Mouse (Mus musculus): ENCODE data around the gene Sycn. TPM values are rescaled to one million over a fixed set of nuclear protein-coding genes. Genes with fewer than 3 reads are reported as not detected.
A peak's percentile ranks its signal among the peaks of the same experiment; 100 is the strongest.
"Not testable (repeated sequence)": the region's sequence is repeated elsewhere in the genome, so short reads cannot be mapped to it uniquely, and the experiment has no call there.

Gene Sycn
- total and polyA plus RNA-seq, 2 experiments from 2014 or later = not detected

DNA sequence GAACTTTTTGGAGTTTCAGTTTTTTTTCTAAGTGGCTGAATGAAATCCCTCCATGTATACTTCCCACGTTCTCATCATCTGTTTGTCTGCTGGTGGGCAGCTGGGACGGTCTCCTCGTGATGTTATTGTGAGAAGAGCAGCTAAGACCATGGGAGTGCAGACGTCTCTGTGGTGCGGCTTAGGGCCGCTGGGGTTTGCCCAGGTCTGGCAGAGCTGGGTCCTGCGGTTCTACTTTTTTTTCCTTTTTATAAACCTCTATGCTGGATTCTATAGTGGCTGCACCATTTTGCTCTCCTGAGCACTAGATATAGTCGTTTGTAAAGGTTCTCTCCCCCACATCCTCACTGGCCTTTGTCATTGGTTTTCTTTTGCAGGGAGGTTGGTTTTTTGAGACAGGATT is 29.2 kb upstream of the Sycn start:
- Histone ChIP-seq H3K27ac (ENCODE audit: low read depth, low read length) (no peak overlapping the region), H3K27me3 (ENCODE audit: insufficient read depth, low read length) (no peaks in the 10 kb centered on the region), H3K4me3 (ENCODE audit: low read depth, low read length) (no peak overlapping the region), H3K9me3 (ENCODE audit: low read length) (no peaks in the 10 kb centered on the region), H3K4me2 (ENCODE audit: low read depth) (no peak overlapping the region), H3K9ac (no peak overlapping the region), H3K4me1 (ENCODE audit: insufficient read depth) (no peaks in the 10 kb centered on the region), H3K36me3 (ENCODE audit: insufficient read depth) (no peaks in the 10 kb centered on the region)
- ATAC-seq (no peak), DNase-seq (no peak)
- WGBS = 71% methylated on average over 8 of the region's 8 CpGs
- no peak for TF ChIP-seq CTCF (IDR thresholded peaks at IDR 0.05; ENCODE audit: low read depth)

DNA sequence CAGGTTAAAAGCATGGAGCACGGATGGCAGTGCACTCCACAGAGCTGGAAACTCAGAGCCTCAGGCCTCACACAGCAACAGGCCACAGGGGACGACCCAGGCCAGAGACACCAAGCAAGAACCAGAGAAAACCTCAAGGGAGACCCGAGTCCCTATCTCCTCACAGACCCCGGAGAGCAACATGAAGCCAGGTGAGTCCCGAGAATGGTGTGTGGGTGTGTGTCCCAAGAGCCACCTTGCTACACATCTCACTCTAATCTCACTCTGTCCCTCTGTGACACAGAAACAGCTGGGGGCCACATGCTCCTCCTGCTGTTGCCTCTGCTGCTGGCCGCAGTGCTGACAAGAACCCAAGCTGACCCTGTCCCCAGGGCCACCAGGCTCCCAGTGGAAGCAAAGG is 18.1 kb upstream of the Sycn start, which contains the start of gene Ifnl3:
Gene Ifnl3, plus strand, starts transcription at position 301 of the 400 bp plus-strand sequence.
- ATAC-seq; H3K36me3 ChIP-seq (ENCODE audit: insufficient read depth); H3K4me1 ChIP-seq (ENCODE audit: insufficient read depth); H3K4me2 ChIP-seq (ENCODE audit: low read depth); H3K9ac ChIP-seq; H3K4me3 ChIP-seq (ENCODE audit: low read depth, low read length); H3K9me3 ChIP-seq (ENCODE audit: low read length); DNase-seq; H3K27ac ChIP-seq (ENCODE audit: low read depth, low read length); H3K27me3 ChIP-seq (ENCODE audit: insufficient read depth, low read length): not testable (repeated sequence)
- WGBS = 74% methylated on average over 5 of the region's 6 CpGs

DNA sequence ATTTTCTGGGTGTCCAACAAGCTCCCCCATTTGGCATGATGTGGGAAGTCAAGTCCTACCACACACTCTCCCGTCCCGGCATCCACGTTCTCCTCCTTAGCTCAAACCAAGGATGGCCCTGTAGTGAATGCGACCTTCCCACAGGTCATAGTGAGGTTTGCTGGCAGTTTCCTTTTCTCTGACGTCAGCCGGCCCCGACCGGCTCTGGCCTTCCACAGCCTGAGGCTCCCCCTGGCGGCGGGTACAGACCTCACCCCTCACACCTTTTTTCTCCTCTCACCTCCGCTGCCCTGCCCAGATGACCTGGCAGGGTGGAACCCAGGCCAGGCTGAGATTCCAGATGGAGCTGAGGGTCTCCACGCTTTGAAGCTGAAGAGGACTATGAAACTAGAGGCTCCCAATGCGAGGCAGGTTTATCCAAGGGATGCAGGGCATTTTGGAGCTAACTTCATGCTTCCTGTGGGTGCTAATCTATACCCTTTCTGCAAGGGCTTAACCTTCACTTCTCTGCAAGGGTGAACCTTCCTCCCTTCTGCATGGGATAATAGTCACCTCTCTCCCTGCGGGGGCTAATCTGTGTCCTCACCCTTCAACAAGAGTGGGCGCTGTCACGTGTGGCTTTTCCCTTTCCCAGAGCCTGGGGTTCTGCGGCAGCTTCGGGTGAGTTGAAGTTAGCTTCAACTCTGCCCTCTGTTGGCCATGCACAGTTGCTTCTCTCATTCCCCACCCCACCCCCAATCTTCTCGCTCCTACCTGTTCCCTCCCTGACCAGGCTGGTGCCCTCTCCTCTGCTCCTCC is 12.6 kb upstream of the Sycn start:
- Histone ChIP-seq H3K4me1 (ENCODE audit: insufficient read depth) (no peaks in the 10 kb centered on the region), H3K4me2 (ENCODE audit: low read depth) (no peak overlapping the region), H3K9me3 (ENCODE audit: low read length) (no peaks in the 10 kb centered on the region), H3K9ac (no peak overlapping the region), H3K27ac (ENCODE audit: low read depth, low read length) (no peak overlapping the region), H3K4me3 (ENCODE audit: low read depth, low read length) (no peak overlapping the region), H3K36me3 (ENCODE audit: insufficient read depth) (no peaks in the 10 kb centered on the region), H3K27me3 (ENCODE audit: insufficient read depth, low read length) (no peaks in the 10 kb centered on the region)
- peak; percentile 38 for DNase-seq
- WGBS = 8% methylated on average over 19 of the region's 19 CpGs
- no peak; the same call in 1 of the 2 replicates for ATAC-seq
- TF ChIP-seq CTCF (IDR thresholded peaks at IDR 0.05; ENCODE audit: low read depth) = peak; percentile 67

DNA sequence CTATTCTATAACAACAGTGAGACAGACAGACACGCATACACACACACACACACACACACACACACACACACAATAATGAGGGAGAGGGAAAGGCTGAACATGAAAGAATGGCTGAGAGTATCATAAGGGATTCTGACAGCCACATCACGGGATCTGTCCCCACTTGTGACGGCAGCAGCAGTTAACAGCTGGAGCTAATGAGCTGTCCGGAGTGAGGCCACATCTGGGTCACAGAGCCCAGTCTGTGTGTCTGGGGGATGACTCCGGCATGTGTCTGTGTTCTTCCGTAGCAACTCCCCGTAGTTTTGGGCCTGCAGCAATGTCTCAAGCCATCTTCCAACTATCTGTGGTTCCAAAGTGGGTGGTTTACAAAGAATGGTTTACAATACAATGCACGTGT is 8.7 kb upstream of the Sycn start:
- DNase-seq (no peak), ATAC-seq (no peak)
- H3K36me3 ChIP-seq (ENCODE audit: insufficient read depth) = no peaks in the 10 kb centered on the region
- H3K9me3 ChIP-seq (ENCODE audit: low read length) = no peaks in the 10 kb centered on the region
- H3K4me2 ChIP-seq (ENCODE audit: low read depth) = no peak overlapping the region
- H3K4me3 ChIP-seq (ENCODE audit: low read depth, low read length) = no peak overlapping the region
- WGBS = 81% methylated on average over 8 of the region's 8 CpGs
- no peak for TF ChIP-seq CTCF (IDR thresholded peaks at IDR 0.05; ENCODE audit: low read depth)
- H3K27me3 ChIP-seq (ENCODE audit: insufficient read depth, low read length) = no peaks in the 10 kb centered on the region
- no peaks in the 10 kb centered on the region for H3K4me1 ChIP-seq (ENCODE audit: insufficient read depth)
- no peak overlapping the region for H3K9ac ChIP-seq
- H3K27ac ChIP-seq (ENCODE audit: low read depth, low read length) = no peak overlapping the region

DNA sequence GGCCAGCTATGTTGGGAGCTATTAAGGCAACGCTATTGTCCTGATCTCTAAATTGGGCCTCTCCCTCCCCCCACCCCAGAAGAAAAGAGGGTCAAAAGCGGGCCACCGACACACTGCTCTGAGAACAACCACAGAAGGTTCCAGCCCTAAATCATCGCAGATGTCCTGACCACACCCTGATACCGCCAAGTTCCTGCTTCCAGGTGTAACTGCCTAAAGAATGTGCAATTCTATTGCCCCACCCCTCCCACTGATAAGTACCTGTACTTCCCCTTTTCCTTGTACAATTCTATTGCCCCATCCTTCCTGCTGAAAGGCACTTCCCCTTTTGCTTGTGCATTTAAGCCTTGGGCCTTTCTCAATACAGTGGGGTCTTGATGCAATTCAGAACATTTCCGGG is 1.8 kb upstream of the Sycn start:
- H3K9me3 ChIP-seq (ENCODE audit: low read length); H3K4me3 ChIP-seq (ENCODE audit: low read depth, low read length); H3K4me1 ChIP-seq (ENCODE audit: insufficient read depth); H3K9ac ChIP-seq; ATAC-seq; H3K4me2 ChIP-seq (ENCODE audit: low read depth); H3K27me3 ChIP-seq (ENCODE audit: insufficient read depth, low read length); DNase-seq; H3K36me3 ChIP-seq (ENCODE audit: insufficient read depth); H3K27ac ChIP-seq (ENCODE audit: low read depth, low read length): not testable (repeated sequence)
- WGBS = 96% methylated on average over 6 of the region's 6 CpGs

DNA sequence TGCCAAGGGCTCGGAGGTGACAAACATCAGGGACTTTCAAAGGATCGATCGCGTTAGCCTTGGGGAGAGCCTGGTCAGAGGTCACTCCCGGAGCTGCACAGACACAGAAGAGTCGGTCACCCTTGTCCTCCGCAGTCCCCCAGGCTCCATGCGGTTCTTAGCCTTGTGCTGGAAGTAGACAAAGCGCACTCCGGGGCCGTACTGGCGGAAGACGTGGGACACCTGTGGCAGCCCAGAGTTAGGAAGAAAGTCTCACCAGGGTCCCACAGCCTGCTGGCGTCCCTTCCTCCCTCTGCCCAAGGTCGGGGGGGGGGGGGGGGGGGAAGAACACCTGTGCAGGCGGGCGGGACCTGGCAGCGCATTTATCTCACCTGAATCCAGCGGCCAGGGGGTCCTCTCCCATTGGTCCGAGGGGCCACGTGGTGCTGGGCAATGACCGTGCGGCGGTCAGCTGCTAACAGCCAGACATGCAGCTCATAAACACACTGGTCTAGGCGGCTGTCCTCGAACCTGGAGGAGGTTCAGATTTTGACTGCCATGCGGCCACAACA is 3.4 kb downstream of the Sycn start:
- Histone ChIP-seq H3K9ac (no peak overlapping the region), H3K4me3 (ENCODE audit: low read depth, low read length) (no peak overlapping the region), H3K27me3 (ENCODE audit: insufficient read depth, low read length) (peaks cover 30% of the 10 kb centered on the region), H3K27ac (ENCODE audit: low read depth, low read length) (no peak overlapping the region), H3K36me3 (ENCODE audit: insufficient read depth) (no peaks in the 10 kb centered on the region), H3K9me3 (ENCODE audit: low read length) (no peaks in the 10 kb centered on the region), H3K4me2 (ENCODE audit: low read depth) (peak overlapping the region; percentile 19; the same call in 1 of the 2 replicates), H3K4me1 (ENCODE audit: insufficient read depth) (0 out of 2 replicates have a peak, but pooled peaks cover 4% of the 10 kb centered on the region)
- DNase-seq = no peak
- no peak for ATAC-seq
- TF ChIP-seq CTCF (IDR thresholded peaks at IDR 0.05; ENCODE audit: low read depth) = no peak
- 9% methylated on average over 22 of the region's 27 CpGs for WGBS

All from forebrain, postnatal 0 days (tissue).